Mouse (Mus musculus): ENCODE measurements around the gene Fut2.
A peak's percentile ranks its signal among the peaks of the same experiment; 100 is the strongest.

- TF ChIP-seq CTCF (IDR thresholded peaks at IDR 0.05; ENCODE audit: extremely low read depth, insufficient read depth, low read length), result no peak
- TF ChIP-seq POLR2A (IDR thresholded peaks at IDR 0.05; ENCODE audit: extremely low read depth, insufficient read depth, low read length), result 0 out of 2 replicates have a peak, but pooled peaks have one; percentile 8
These were observed 42.8 kb upstream of the Fut2 start for GRCm38 (mm10) chr7:45709036-45709435.

Measured in cortical plate, adult 2 months (tissue).